Mouse (Mus musculus): ENCODE data around the gene Fut2.

- no peak for TF ChIP-seq CTCF (IDR thresholded peaks at IDR 0.05; ENCODE audit: control insufficient read depth, insufficient read depth, insufficient read length)
- no peak for TF ChIP-seq MAX (IDR thresholded peaks at IDR 0.05)
- no peak for TF ChIP-seq USF1 (IDR thresholded peaks at IDR 0.05; ENCODE audit: low read depth)
- TF ChIP-seq MYOD1 (IDR thresholded peaks at IDR 0.05; ENCODE audit: control insufficient read depth, insufficient read length, low read depth) = no peak
- TF ChIP-seq FOSL1 (IDR thresholded peaks at IDR 0.05; ENCODE audit: insufficient read depth, low read length, poor library complexity, severe bottlenecking) = no peak
- no peak for TF ChIP-seq MYOG (IDR thresholded peaks at IDR 0.05; ENCODE audit: control insufficient read depth, extremely low read depth, insufficient read length)
- no peak for TF ChIP-seq CEBPB (IDR thresholded peaks at IDR 0.05; ENCODE audit: low read depth)
Measured at GRCm38 (mm10) chr7:45708221-45708761, 42.1 kb upstream of the Fut2 start.

All from C2C12 (cell line).